Mouse (Mus musculus): ENCODE measurements around the gene Siah1b.

Gene Siah1b

DNA sequence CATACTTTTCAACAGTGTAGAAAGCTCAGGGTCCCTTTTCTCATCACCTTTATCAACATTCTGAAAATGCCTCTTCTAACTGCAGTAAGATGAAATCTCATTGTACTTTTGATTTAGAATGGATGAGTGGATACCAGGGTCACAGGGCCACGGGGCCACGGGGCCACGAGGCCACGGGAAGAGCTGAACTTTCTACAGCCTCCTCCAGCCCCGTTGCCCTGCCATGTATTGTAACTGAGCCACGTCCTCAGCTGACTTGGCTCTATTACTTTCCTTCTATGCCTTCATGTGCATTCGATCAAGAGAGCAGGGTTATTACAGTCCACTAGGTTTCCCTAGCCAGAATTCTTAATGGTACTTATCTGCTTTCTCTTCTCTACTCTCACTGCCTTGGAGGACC is 40.4 kb downstream of the Siah1b start:
- in situ Hi-C loops (cut with MboI; ENCODE audit: unreplicated experiment in 2 of 2): no loop called here

DNA sequence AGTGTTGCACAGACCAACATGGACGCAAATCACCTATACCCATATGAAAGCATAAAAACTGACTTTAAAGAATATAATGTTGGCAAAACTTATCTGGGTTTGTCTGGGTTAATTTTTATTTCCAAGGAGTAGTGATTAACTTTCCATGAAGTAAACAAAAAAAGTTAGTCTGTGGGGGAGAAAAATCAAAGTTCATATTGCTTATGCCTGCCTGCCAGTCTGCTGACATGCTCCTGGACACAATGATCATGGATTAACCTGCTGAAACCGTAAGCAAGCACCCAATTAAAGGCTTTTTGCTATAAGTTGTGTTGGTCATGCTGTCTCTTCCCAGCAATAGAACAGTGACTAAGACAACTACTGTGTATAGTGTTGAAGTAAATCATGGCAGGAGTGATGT is 40.9 kb downstream of the Siah1b start:
- in situ Hi-C loops (cut with MboI; ENCODE audit: unreplicated experiment in 2 of 2): no loop called here

DNA sequence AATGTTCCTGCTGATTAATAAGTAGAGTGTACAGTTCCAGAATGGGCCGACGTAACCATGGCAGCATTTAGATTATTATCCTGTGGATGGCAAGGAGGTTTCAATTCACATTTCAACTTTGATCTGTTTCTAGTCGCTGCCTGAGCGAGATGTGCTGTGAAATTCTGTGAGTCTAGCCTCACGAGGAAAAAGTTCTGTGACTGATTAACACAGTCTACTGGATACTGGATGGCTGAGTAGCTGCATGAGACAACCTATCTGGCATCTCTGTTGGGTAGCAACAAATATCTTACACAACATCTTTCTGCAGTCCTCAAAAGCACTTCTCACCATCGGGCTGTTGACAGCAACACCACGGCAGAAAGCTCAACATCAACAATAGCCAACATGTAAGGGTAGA is 43.8 kb downstream of the Siah1b start:
- in situ Hi-C loops (cut with MboI; ENCODE audit: unreplicated experiment in 2 of 2): no loop called here

DNA sequence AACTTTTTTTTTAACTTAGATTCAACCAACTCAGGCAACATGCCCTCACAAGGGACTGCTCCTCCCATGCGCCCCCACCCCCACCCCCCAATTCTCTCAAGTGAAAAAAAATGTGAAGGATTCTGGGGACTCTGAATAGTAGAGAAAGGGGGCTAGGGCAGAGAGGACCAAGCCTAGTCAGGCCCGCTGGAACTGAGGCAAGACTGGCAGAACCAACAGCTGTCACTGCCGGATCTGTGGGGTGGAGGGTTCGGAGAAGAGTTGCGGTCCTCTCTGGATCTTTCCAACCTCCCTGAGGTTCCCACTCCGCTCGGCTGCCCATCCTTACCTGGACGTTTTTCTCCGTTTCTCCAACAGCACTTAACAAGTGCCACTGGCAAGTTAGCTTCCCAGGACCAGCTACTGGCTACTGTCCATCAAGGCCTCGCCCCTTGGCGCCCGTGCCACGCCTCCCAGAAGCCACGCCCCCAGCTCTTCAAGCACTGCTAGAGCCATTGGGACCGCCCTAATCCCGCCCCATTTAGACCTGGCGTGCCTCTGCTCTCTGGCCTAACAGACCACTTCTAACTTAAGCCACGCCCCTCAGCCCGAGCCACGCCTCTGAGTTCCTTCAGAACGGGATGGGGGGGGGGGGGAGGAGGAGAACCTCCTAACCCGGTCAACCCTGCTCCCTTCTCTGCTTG is 48.5 kb downstream of the Siah1b start, which contains the start of gene Car5b:
Gene Car5b (minus strand): TSS at position 391 of the 683 bp plus-strand sequence.
- in situ Hi-C loops (cut with MboI; ENCODE audit: unreplicated experiment in 2 of 2): no loop called here

Measured in v-Abl transformed pro-B cells (cell line).